Mouse (Mus musculus) CD4-positive, CD25-positive, alpha-beta regulatory T cell, adult 4 months (primary cell): Measurements from ENCODE around the gene Smyd1. TPM values are rescaled to one million over a fixed set of nuclear protein-coding genes. Genes with fewer than 3 reads are reported as not detected.
"Not testable (repeated sequence)": the region's sequence is repeated elsewhere in the genome, so short reads cannot be mapped to it uniquely, and the experiment has no call there.

Experiments
- ATAC-seq: one replicate; pipeline ENCODE4 v1.8.0; 2017
- polyA plus RNA-seq, 2 experiments: library from polyadenylated mRNA; unstranded; fragments of 100-300 nt; shearing (Covaris generic); gene quantifications; one replicate each; pipeline ENCODE4 v1.2.1; 2017

Gene Smyd1
- under 1 TPM; 0.18 to 0.50 TPM for polyA plus RNA-seq

DNA sequence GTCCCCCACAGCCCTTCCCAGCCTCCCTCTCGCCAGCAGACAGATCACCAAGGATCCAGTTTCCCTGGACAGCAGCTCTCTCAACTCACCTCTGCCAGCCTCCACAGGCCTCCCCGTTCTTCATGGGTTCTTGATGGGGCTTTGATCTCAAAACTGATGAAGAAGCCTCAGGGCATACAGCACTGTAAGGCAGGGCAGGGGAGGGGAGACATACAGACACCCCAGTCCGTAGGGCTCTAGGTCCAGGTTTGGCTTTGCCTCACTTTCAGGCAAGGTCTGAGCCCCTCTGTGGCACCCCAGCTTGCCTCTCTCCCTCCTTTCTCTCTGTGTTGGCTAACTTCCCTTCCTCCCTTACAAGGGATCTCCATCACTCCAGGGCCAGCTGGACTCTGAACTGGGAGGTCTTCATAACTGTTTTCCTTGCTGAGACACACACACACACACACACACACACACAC, at the start of gene Smyd1:
Gene Smyd1, minus strand, starts transcription at position 408 of the 458 bp plus-strand sequence.
- no peak for ATAC-seq

DNA sequence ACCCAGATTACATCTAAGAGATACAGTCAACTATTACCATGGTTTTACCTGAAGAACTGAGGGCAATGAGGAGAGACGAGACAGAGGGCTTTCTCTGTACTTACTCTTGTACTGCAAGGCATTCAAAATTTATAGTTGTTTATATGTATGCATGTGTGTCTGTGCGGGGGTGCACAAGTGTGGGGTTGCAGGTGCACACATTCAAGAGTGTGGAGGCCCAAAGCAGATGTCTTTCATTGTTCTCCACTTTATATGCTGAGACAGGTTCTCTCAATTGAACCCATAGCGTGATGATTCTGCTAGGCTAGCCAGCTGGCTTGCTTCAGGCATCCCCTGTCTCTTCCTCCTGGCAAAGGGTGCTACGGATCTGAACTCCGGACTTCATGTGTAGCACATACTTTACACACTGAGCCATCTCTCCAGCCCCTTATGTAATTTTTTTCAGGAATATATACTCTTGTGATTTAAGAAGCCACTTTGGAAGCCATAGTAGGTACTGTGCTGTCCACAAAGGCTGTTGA, 49.1 kb upstream of the Smyd1 start:
- no peak for ATAC-seq

DNA sequence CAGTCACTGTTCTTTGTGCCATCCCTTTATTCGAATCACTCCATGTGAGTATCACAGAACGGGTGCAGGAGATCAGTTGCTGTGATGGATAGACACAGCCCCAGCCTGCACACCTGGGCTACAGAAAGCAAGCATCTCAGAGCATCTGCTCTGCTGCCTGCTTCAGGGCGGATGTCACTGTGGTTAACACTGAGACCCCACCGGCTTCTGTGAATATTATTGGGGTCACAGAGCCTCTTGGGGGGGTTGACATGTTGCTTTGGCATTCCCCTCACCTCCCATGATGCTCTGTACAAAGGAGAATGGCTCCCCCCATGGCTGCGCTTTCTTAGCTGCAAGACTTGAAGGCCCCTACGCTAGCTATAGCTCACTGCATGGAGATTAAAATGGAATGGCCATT, 47.4 kb upstream of the Smyd1 start:
- no peak for ATAC-seq

DNA sequence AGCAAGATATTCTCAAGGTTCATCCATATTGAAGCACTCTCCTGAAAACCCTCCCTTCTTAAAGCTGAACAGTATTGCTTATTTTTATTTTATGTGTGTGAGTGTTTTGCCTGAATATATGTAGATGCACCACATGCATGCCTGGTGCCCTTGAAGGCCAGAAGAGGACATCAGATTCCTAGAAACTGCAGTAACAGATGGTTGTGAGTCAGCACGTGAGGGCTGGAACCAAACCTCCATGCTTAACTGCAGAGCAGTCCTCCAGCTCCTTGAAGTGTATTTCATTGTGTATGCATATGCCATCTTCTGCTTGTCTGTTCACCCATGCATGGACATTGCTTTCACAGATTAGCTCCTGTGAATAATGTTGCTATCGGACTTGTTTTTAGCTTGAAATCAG, 42.0 kb upstream of the Smyd1 start:
- no peak for ATAC-seq

DNA sequence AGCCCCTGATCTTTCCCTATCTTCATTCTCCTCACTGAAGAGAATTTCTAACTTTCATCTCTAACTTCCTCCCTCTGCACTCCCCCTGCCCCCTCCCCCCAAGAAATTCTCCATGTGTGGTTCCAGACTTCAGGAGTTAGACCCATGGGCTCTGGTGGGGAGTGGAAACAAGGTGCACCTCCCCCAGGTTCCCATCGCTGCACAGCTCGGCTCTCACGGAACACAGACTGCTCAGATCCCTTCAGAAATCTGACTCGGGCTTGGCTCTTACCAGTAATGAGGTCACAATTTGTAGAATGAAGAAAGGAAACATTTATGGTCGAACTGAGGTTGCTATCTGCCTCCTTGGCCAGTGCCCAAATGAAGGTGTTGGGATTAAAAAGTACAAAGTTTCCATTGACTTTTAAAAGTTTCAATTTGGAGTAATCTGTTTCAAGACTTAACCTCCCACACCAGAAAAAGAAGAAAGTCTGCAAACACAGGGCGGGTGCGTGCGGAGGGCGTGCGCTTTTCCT, 39.2 kb upstream of the Smyd1 start:
- no peak for ATAC-seq

DNA sequence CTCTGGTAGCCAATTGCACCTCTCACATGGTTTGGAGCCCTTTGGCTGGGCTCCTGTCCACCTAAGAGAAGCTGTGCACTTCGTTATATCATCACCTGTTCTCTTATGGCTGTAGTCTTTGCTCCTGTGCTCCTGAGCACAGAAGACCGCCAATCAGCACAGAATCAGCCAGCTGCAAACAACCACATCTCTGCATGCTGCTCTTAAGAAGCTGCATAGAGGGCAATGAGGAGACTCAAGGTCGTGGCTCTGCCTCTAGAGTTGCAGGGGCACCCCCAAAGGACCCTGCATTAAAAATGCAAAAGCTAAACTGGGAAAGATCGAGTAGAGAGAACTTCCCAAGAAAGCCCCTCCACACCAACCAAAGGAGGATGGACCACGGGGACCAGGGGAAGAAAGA, 38.7 kb upstream of the Smyd1 start:
- no peak for ATAC-seq

DNA sequence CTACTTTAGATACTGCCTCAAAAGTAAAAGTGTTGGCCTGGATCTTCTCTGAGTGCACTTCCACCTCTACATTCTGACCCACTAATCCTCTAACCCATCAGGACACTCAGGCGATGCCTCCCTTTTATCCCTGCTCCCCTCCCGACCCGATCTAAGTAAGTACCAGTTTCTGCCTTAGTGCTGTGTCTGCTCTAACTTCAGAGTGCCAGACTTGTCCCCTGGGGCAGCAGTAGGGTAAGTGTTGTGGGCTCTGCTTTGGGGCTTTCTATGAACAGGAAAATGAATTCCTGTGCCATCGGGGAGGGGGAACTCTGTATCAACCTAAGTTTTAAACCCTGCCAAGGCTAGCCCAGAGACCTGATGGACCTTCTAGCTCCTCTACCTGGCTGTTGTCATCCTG, 38.2 kb upstream of the Smyd1 start:
- ATAC-seq, result no peak

DNA sequence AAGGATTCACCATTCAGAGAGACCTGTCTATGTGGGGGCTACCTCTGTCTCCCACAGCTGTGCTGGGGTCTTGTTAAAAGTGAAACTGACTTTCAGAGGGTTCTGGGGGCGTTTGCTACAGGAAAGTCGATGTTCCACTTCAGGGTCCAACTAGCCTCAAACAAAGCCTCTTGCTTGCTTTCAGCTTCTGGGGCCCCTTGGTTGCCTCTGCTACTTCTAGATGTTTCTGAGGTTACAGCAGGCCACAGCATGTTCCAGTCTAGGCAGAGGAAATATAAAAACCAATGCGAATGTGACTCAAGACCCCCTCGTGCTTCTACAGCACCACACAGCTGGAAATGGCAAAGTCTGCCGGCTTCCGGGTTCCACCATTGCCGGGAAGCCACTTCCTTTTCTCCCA, 35.5 kb upstream of the Smyd1 start:
- no peak for ATAC-seq

DNA sequence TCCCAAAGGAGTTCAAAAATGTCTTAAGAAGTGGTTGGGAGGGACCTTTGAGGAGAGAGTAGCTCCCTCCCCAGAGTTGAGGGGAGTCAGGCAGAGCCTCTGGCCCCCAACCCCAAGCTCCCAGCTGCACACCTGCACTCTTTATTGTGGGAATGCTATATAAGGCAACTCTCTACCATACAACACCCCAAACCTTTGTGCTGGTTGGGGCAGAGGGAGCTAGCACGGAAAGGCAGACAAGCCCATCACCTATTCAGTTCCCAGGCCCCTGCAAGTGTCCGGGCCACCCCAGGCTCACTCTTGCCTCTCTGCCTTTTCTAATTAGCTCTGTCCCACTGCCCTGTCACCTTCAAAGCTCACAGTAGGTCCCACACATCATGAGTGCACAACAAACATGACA, 31.7 kb upstream of the Smyd1 start:
- no peak for ATAC-seq

DNA sequence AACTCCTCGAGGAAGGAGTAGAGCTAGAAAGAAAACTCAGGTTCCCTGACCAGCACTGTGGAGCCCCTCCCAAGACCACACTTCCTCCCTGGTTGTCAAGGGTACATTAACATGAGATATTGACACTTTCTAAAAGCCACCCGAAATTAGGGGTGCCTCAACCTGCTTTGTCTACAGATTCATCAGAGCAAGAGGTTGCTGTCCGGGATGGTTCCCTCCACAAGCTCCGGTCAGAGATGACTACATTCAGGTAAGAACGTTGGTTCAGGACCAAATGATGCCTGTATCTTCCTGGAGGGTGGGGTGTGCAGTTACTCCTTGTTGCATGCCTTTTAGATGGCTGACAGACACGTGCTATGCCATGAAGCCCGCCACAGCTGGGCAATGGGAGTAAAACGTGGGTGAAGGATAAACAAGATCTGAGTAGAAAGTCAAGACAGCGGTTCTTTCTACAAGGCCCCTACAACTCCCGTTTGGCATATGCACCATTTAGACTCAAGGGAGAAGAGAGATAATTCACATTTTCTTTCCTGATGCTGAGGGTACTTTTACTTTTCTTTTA, 30.9 kb upstream of the Smyd1 start:
- ATAC-seq, result no peak

DNA sequence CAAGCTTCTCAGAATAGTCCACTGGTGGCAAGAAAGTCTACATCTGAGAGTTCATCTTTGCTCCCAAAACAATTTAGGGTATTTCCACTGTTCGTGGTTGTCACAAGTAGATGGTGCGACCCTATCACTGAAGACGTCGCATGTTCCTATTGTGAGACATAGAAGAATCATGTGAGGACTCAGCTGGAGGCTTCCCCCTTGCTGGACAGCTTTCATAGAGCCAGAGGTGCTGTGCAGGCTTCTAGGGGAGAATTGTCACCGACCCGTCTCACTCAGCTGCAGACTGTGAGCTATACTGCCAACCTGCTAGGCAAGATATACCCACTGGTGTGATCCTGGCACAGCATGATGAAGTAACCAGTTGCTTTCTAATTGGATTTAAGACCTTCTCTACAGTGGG, 30.2 kb upstream of the Smyd1 start:
- ATAC-seq, result no peak

DNA sequence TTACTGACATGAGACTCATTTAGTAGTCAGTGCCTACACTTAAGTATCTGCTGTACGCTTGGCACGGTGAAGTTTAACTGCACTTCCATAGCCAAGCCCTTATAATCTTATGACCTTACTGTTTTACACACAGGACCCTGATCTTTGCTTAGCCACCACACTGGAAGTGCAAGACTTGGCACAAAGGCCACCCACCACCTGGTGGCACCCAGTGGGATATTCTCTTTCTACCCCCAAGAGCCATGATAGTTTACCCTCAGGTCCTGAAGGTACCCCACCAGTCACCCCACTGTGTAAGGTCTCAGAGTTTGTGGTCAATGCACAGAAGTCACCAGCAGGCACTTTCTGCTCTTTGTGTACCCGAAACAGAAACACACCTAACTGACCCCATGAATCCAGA, 29.2 kb upstream of the Smyd1 start:
- no peak for ATAC-seq

DNA sequence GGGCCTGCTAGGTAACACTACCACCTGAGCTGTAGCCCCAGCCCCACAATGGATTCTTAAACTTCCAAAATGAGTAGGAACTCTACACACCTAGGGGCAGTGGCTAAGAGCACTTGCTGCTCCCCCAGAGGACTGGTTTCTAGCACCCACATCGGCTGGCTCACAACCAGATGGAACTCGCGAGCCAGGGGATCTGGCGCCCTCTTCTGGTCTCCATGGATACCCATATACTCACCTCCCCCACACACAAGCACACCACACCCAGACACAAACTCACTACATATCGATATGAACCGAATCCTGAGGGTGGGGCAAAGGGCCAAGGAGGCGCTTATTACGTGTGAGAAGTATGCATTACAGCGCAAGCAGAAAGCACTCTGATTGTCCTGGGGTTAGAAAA, 26.0 kb upstream of the Smyd1 start:
- no peak for ATAC-seq

DNA sequence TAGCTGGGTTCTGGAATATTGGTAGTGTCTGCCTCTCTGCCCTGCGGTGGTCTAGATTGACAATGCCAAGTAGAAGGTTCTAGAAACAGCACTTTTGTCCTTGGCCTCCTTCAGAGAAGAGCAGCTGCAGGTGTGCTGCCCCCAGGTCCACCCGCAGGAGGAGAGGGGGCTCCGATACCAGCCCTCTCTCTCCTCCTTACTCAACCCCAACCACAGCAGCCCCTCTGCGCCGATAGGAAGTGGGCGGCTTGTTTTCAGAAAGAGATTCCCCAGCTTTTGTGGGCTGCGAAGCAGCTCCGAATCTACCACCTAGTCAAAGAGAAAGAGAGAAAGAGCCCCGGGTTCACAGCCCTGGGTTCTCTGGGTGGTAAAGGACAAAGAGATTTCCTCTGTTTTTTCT, 19.1 kb upstream of the Smyd1 start:
- ATAC-seq, result no peak

DNA sequence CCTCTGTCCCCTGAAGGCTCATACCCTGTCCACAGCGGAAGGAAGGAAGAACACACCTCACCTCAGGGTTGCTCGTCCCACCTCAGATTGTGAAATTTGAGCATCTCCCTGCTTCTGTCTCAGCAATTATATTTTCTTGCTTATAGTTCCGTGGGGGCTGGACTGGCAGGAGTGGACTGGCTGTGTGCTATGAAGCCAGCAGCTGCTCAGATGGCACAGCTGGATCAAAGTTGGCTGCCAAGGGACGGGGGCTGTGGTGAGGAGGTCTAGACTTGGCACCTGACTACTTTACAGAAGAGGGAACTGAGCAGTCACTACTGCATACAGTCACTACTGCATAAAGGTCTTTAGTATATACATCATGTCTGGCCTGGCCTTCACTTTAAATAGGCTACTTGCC, 17.3 kb upstream of the Smyd1 start:
- no peak for ATAC-seq

DNA sequence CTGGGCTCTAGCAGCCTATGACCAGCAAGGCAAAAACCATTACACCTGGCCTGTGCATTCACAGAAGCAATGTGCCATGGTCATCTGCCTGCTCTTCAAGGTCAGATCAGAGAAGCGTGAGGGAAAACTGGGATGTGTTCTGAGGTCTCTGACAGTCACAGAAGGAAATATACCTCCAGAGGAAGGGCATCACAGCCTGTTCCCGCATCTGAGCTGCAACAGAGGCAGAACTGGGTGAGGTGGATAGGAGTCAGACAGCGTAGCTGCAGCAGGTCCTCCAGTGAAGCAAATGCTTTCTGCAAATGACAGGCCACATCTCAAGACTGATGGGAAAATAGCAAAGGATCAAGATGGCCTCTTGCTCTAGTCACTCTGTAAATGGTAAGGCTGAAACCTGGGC, 16.9 kb upstream of the Smyd1 start:
- ATAC-seq, result no peak

DNA sequence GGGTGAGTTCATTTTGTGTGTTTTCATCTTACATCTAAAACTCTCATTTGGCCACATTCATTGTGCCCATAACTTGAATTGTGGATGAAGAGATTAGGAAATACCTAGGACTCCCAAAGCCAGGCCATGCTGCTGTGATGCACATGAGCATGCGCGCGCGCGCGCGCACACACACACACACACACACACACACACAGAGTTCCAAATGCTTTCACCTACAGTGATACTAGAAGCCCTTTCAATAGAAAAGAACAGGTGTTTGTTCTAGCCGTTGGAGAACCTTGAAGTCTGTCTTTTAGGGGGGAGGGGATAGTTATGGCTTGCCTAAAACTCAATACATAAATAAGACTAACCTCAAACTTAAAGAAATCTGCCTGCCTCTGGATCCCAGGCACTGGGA, 15.6 kb upstream of the Smyd1 start:
- ATAC-seq, result no peak

DNA sequence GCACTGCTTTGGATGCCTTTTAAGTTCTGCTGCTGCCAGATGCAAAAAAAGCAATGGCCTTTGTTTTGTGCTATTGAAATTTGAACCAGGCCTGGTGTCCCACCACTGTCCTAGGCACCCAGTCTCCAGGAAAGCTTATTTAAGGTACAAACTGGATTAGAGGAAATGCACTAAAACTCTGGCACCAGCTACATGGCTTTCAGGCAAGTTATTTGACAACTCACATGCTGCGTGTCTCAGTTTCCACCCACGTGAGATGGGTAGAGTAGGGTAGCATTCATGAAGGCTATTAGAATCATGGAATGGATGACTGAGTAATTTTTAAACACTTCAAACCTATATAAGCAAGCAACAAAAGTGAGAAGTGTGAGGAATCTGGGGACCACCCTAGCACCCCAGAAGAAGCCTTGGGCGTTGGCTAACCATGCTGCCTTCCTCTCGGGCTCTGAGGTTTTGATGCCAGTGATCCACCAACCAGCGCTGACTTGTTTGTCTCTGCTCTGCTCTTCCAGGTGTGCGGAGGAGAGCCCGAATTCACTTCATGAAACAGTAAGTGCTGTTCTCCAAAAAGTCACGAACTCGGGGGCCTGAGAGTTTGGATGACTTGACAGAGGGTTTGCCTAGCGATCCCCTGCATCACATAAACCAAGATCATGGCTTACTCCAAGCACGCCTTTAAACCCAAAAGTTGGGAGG, 11.7 kb upstream of the Smyd1 start:
- ATAC-seq, result no peak

DNA sequence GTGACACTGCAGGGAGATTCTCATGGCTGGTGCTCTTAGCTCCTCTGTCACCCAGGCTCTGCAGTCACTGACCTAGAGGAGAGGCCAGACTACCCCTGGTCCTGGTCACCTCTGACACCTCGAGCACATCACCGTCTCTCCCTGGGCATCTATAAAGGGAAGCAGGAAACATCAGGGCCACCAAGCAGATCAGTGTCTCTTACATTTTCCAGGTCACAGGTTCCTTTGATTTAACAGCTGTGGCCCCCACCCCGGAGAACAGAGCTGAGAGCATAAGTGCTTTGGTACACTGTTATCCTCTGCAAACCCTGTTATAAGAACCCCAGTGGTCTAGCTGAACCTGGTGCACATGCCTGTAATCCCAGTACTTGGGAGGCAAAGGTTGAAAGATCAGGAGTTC, 11.0 kb upstream of the Smyd1 start:
- no peak for ATAC-seq

DNA sequence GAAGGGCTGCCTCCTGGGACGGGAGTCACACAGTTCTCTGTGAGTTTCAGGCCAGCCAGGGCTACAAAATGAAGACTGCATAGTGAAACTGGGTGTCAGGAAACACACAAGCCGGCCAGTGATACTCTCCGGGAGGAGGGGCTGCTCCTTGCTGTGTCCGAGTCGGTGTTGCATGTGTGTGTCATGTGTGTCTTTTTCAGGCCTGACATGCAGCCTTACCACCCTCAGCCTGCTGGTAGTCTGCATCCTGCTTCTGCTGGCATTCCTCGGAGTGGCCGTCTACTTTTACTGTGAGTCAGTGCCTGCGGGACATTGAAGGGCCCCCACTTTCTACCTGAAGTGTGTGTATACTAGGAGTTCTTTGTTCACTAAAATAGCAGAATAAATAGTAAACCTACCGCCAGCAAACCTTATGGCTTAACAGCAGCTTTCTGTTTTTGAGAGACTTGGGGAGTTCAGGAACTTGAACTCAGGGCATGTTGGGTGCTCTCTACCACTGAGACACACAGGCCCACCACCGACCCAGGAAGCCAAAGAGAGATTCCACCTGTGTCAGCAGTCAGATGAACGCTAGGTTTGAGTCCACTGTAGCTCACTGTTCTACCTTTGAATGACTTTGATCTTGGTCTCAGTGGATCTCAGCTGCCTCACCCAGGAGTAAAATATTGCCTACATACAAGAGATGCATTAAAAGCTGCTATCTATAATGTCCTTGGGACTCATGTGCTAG, 10.4 kb upstream of the Smyd1 start:
- no peak for ATAC-seq

DNA sequence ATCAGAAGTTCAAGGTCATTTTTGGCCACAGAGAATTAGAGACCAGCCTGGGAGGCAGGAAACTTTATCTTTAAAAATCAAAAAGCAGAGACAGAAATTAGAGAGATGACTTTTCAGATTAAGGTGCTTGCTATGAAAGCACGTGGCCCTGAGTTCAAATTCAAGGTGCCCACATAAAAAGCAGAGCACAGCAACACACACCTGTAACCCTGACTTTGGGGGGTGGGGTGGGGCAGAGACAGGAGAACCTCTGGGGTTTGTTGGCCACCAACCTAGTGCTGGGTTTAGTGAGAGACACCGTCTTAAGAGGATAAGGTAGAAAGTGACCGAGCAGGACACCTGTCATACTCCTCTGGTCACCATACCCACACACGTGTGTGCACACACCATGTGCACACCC, 9.5 kb upstream of the Smyd1 start:
- ATAC-seq, result not testable (repeated sequence)

DNA sequence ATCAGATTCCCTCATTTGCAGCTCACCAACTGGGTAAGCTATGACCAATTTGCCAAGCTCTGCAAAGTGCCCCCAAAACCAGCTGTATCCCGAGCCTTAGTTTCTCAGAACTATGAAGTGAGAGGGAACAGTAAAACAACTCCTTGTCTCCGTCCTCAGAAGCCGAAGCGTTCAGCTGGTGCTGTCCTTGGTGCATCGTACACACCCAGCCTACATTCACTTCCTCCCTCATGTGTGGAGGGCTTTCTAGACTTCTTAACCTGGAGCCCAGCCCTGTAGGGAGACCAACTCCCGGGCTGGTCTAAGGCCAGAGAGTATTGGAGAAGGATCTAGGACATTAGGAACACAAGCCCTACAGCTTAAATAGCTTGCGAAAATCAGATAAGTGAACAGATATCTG, 8.5 kb upstream of the Smyd1 start:
- no peak for ATAC-seq

DNA sequence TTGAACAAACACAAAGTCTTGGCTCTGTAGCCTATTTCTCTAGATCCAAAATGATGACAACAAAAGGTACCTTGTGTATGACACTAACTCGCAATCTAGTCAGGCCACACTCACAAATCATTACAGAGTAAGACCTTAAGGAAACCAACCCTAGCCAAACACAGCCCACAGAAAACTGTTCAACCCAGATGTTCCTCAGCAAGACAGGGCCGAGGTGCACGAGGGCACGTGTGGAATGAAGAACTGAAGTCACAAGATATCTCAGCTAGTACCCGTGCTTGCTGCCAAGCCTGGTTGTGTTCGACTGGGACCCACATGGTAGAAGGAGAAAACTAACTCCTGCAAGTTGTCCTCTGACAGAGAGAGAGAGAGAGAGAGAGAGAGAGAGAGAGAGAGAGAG, 7.8 kb upstream of the Smyd1 start:
- no peak for ATAC-seq

DNA sequence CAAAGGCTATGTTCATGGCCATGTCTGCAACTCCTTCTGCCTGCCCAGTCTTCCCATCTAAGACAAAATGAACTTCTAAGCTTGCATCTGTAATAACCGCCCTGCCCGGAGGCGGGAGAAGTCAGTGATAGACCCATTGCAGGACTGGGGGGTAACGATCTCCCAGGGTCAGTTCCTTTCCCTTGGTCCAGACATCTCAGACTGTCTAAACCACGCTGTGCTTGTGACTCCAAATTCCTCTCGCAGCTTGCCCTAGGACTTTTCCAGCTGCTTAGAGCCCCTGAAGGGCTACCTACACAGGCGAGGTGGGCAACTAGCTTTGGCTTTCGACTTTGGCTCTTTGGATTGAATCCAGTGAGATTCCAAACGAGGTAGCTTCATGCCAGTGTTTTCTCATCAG, 2.8 kb upstream of the Smyd1 start:
- ATAC-seq, result no peak
